Mouse (Mus musculus) MEL (cell line): ENCODE measurements around the gene Evc.

ENCODE experiments used
- HCFC1 ChIP-seq: IDR thresholded peaks from 2 replicates; pipeline ENCODE4 v1.6.1; 2012; ENCODE audit warnings: low read depth, mild to moderate bottlenecking, inconsistent platforms, low read length, improper control_type of control experiment, moderate library complexity
- NRF1 ChIP-seq: IDR thresholded peaks from 2 replicates; pipeline ENCODE4 v1.6.1; 2014; ENCODE audit warnings: low read depth, mild to moderate bottlenecking, inconsistent platforms, low read length, improper control_type of control experiment, moderate library complexity; ENCODE audit not compliant: poor library complexity, insufficient read depth, severe bottlenecking

- no peak for TF ChIP-seq NRF1
- no peak for TF ChIP-seq HCFC1
Observed at GRCm38 (mm10) chr5:37343962-37344361, 7.3 kb upstream of the Evc start.
